Mouse (Mus musculus) skeletal muscle tissue, adult 2 months (tissue): ENCODE measurements around the gene Pttg1.

Experiments used
- DNase-seq: peaks from one replicate; pipeline ENCODE4 v3.0.0-alpha.2; 2012; ENCODE audit warnings: low read depth, low spot score

Pttg1 gene

GRCm38 (mm10) chr11:43410291-43410690 is 15.8 kb downstream of the Pttg1 start:
- no peak for DNase-seq

- no peak for DNase-seq
These were observed 17.2 kb downstream of the Pttg1 start for GRCm38 (mm10) chr11:43408888-43409287.

- no peak for DNase-seq
These were observed 21.8 kb downstream of the Pttg1 start for GRCm38 (mm10) chr11:43404150-43404807.

- no peak for DNase-seq
These were observed 25.9 kb downstream of the Pttg1 start for GRCm38 (mm10) chr11:43400131-43400530.

- no peak for DNase-seq
These were observed 26.8 kb downstream of the Pttg1 start for GRCm38 (mm10) chr11:43399297-43399696.

- no peak for DNase-seq
These were observed 29.4 kb downstream of the Pttg1 start for GRCm38 (mm10) chr11:43396672-43397071.

GRCm38 (mm10) chr11:43396246-43396645 is 29.8 kb downstream of the Pttg1 start:
- no peak for DNase-seq

- DNase-seq = no peak
These were observed 30.7 kb downstream of the Pttg1 start for GRCm38 (mm10) chr11:43395073-43395948.

GRCm38 (mm10) chr11:43393325-43393724 is 32.7 kb downstream of the Pttg1 start:
- DNase-seq = no peak

GRCm38 (mm10) chr11:43392757-43393156 is 33.3 kb downstream of the Pttg1 start:
- no peak for DNase-seq

- DNase-seq = no peak
These were observed 36.9 kb downstream of the Pttg1 start for GRCm38 (mm10) chr11:43389118-43389517.

- no peak for DNase-seq
These were observed 37.6 kb downstream of the Pttg1 start for GRCm38 (mm10) chr11:43388122-43389097.

GRCm38 (mm10) chr11:43387004-43387880 is 38.8 kb downstream of the Pttg1 start:
- DNase-seq = no peak

GRCm38 (mm10) chr11:43385716-43386115 is 40.3 kb downstream of the Pttg1 start:
- DNase-seq = no peak

- peak; percentile 39 for DNase-seq
These were observed 40.9 kb downstream of the Pttg1 start for GRCm38 (mm10) chr11:43385055-43385649.

GRCm38 (mm10) chr11:43383581-43383980 is 42.5 kb downstream of the Pttg1 start:
- no peak for DNase-seq

- no peak for DNase-seq
These were observed 45.1 kb downstream of the Pttg1 start for GRCm38 (mm10) chr11:43380901-43381300.

GRCm38 (mm10) chr11:43379911-43380485 is 46.1 kb downstream of the Pttg1 start:
- DNase-seq = no peak

GRCm38 (mm10) chr11:43379488-43379887 is 46.6 kb downstream of the Pttg1 start:
- no peak for DNase-seq
